Mouse (Mus musculus): ENCODE data around the gene Mrps21. TPM values are rescaled to one million over a fixed set of nuclear protein-coding genes. Genes with fewer than 3 reads are reported as not detected.

Gene Mrps21
- polyA plus RNA-seq, 1 experiment from 2014 or later, result 301 TPM

GRCm38 (mm10) chr3:95855502-95856089, 15.7 kb downstream of the Mrps21 start, which contains the start of gene Prpf3:
Prpf3 (minus strand) TSS chr3:95855885.
- DNase-seq (ENCODE audit: low spot score), result peak; percentile 95
- H3K4me2 ChIP-seq (replicated peaks; ENCODE audit: low read depth), result peak within 1 kb of the TSS; percentile 91
- peak; percentile 98 for ATAC-seq (ENCODE audit: low FRiP score, low TSS enrichment)
- H3K4me1 ChIP-seq (replicated peaks; ENCODE audit: control insufficient read depth, insufficient read depth), result no peaks in the 10 kb centered on the region
- peak within 1 kb of the TSS; percentile 87 for H3K4me3 ChIP-seq (ENCODE audit: low read depth, low read length)
- H3K36me3 ChIP-seq (ENCODE audit: control insufficient read depth, insufficient read depth, low read length), result peaks cover 7% of the 10 kb centered on the region; the same call in 1 of the 2 replicates
- no peaks in the 10 kb centered on the region for H3K27me3 ChIP-seq (ENCODE audit: control insufficient read depth, insufficient read depth, low read length)
- under 1% methylated on average over 50 of the region's 56 CpGs for WGBS
- H3K9ac ChIP-seq (ENCODE audit: low read length), result peak within 1 kb of the TSS; percentile 92
- TF ChIP-seq CTCF (IDR thresholded peaks at IDR 0.05; ENCODE audit: low read depth) (peak; percentile 20; the same call in 1 of the 2 replicates), EP300 (optimal IDR thresholded peaks at IDR 0.05) (no peak)
- peak within 1 kb of the TSS; percentile 70 for H3K27ac ChIP-seq (replicated peaks)
- H3K9me3 ChIP-seq (ENCODE audit: control insufficient read depth, low read length), result no peaks in the 10 kb centered on the region

GRCm38 (mm10) chr3:95851317-95851716, 20.0 kb downstream of the Mrps21 start:
- H3K4me2 ChIP-seq (replicated peaks; ENCODE audit: low read depth), result no peak overlapping the region
- H3K27ac ChIP-seq (replicated peaks), result no peak overlapping the region
- H3K9me3 ChIP-seq (ENCODE audit: control insufficient read depth, low read length), result no peaks in the 10 kb centered on the region
- no peak for DNase-seq (ENCODE audit: low spot score)
- H3K4me3 ChIP-seq (ENCODE audit: low read depth, low read length), result no peak overlapping the region
- H3K27me3 ChIP-seq (ENCODE audit: control insufficient read depth, insufficient read depth, low read length), result no peaks in the 10 kb centered on the region
- H3K4me1 ChIP-seq (replicated peaks; ENCODE audit: control insufficient read depth, insufficient read depth), result no peaks in the 10 kb centered on the region
- 93% methylated on average over 8 of the region's 8 CpGs for WGBS
- H3K36me3 ChIP-seq (ENCODE audit: control insufficient read depth, insufficient read depth, low read length), result peaks cover 18% of the 10 kb centered on the region
- ATAC-seq (ENCODE audit: low FRiP score, low TSS enrichment), result no peak
- no peak for TF ChIP-seq EP300 (optimal IDR thresholded peaks at IDR 0.05)
- no peak for TF ChIP-seq CTCF (IDR thresholded peaks at IDR 0.05; ENCODE audit: low read depth)
- H3K9ac ChIP-seq (ENCODE audit: low read length), result no peak overlapping the region

- no peaks in the 10 kb centered on the region for H3K4me1 ChIP-seq (replicated peaks; ENCODE audit: control insufficient read depth, insufficient read depth)
- ATAC-seq (ENCODE audit: low FRiP score, low TSS enrichment) (no peak), DNase-seq (ENCODE audit: low spot score) (no peak)
- H3K9ac ChIP-seq (ENCODE audit: low read length), result no peak overlapping the region
- no peak overlapping the region for H3K27ac ChIP-seq (replicated peaks)
- H3K27me3 ChIP-seq (ENCODE audit: control insufficient read depth, insufficient read depth, low read length), result no peaks in the 10 kb centered on the region
- H3K4me2 ChIP-seq (replicated peaks; ENCODE audit: low read depth), result no peak overlapping the region
- no peaks in the 10 kb centered on the region for H3K9me3 ChIP-seq (ENCODE audit: control insufficient read depth, low read length)
- peaks cover 22% of the 10 kb centered on the region for H3K36me3 ChIP-seq (ENCODE audit: control insufficient read depth, insufficient read depth, low read length)
- H3K4me3 ChIP-seq (ENCODE audit: low read depth, low read length), result no peak overlapping the region
- no peak for TF ChIP-seq CTCF (IDR thresholded peaks at IDR 0.05; ENCODE audit: low read depth)
- TF ChIP-seq EP300 (optimal IDR thresholded peaks at IDR 0.05), result no peak
- WGBS, result 83% methylated on average over 4 of the region's 4 CpGs
These were observed 20.7 kb downstream of the Mrps21 start for GRCm38 (mm10) chr3:95850611-95851010.

- no peak overlapping the region for H3K27ac ChIP-seq (replicated peaks)
- H3K36me3 ChIP-seq (ENCODE audit: control insufficient read depth, insufficient read depth, low read length), result peaks cover 25% of the 10 kb centered on the region
- 92% methylated on average over 3 of the region's 3 CpGs for WGBS
- no peaks in the 10 kb centered on the region for H3K9me3 ChIP-seq (ENCODE audit: control insufficient read depth, low read length)
- ATAC-seq (ENCODE audit: low FRiP score, low TSS enrichment) (no peak), DNase-seq (ENCODE audit: low spot score) (no peak)
- H3K4me1 ChIP-seq (replicated peaks; ENCODE audit: control insufficient read depth, insufficient read depth), result no peaks in the 10 kb centered on the region
- H3K27me3 ChIP-seq (ENCODE audit: control insufficient read depth, insufficient read depth, low read length), result no peaks in the 10 kb centered on the region
- H3K4me2 ChIP-seq (replicated peaks; ENCODE audit: low read depth), result no peak overlapping the region
- no peak overlapping the region for H3K4me3 ChIP-seq (ENCODE audit: low read depth, low read length)
- no peak overlapping the region for H3K9ac ChIP-seq (ENCODE audit: low read length)
- peak; percentile 25; the same call in 1 of the 2 replicates for TF ChIP-seq CTCF (IDR thresholded peaks at IDR 0.05; ENCODE audit: low read depth)
- TF ChIP-seq EP300 (optimal IDR thresholded peaks at IDR 0.05), result no peak
These were observed 28.7 kb downstream of the Mrps21 start for GRCm38 (mm10) chr3:95842503-95843214.

DNA sequence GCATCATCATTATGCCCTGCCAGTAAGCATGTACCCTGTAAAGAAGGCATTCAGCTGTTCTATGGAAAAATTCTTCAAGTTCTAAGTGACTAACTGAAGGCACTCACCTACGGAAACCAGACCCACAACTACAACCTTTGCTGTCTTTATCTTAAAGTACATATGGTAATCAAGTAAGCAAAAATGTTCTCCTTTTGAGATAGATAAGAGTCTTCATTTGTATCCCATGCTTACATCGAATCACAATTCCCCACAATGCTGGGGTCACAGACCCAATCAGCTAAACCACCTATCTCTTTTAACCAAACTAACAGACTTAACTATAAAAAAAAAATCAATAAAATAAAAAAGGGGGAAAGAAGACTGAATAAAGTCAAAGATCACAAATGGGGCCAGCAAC, 32.1 kb downstream of the Mrps21 start:
- Histone ChIP-seq H3K27me3 (ENCODE audit: control insufficient read depth, insufficient read depth, low read length) (no peaks in the 10 kb centered on the region), H3K9me3 (ENCODE audit: control insufficient read depth, low read length) (no peaks in the 10 kb centered on the region), H3K27ac (replicated peaks) (no peak overlapping the region), H3K4me1 (replicated peaks; ENCODE audit: control insufficient read depth, insufficient read depth) (no peaks in the 10 kb centered on the region), H3K4me2 (replicated peaks; ENCODE audit: low read depth) (no peak overlapping the region), H3K36me3 (ENCODE audit: control insufficient read depth, insufficient read depth, low read length) (peaks cover 25% of the 10 kb centered on the region), H3K4me3 (ENCODE audit: low read depth, low read length) (no peak overlapping the region), H3K9ac (ENCODE audit: low read length) (no peak overlapping the region)
- no peak for DNase-seq (ENCODE audit: low spot score)
- TF ChIP-seq CTCF (IDR thresholded peaks at IDR 0.05; ENCODE audit: low read depth), result no peak
- no peak for TF ChIP-seq EP300 (optimal IDR thresholded peaks at IDR 0.05)
- WGBS, result 76% methylated on average over 2 of the region's 2 CpGs
- ATAC-seq (ENCODE audit: low FRiP score, low TSS enrichment), result no peak

DNA sequence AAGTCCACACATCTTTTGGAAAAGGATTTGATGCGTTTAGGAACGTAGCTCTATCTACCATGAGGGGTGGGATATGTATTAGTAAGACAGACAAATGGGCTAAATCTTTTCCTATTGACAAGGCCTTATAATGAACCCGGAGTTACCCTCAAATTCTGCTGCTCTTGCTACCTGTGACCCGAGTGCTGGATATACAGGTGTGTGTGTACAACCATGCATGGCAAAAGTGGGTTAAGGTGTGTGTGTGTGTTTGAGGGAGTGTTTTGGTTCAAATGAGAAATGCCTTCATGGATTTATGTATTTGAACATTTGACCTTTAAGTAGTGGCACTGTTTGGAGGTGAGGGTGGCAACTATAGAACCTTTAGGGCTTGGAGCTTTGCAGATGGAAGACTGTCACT, 42.3 kb downstream of the Mrps21 start:
- TF ChIP-seq CTCF (IDR thresholded peaks at IDR 0.05; ENCODE audit: low read depth) (no peak), EP300 (optimal IDR thresholded peaks at IDR 0.05) (no peak)
- peaks cover 26% of the 10 kb centered on the region for H3K36me3 ChIP-seq (ENCODE audit: control insufficient read depth, insufficient read depth, low read length)
- 96% methylated on average over 4 of the region's 4 CpGs for WGBS

More for the DNA sequence above, 42.3 kb downstream of the Mrps21 start:
- Histone ChIP-seq H3K9me3 (ENCODE audit: control insufficient read depth, low read length) (no peaks in the 10 kb centered on the region), H3K4me3 (ENCODE audit: low read depth, low read length) (no peak overlapping the region), H3K4me1 (replicated peaks; ENCODE audit: control insufficient read depth, insufficient read depth) (no peaks in the 10 kb centered on the region), H3K27ac (replicated peaks) (no peak overlapping the region), H3K27me3 (ENCODE audit: control insufficient read depth, insufficient read depth, low read length) (no peaks in the 10 kb centered on the region), H3K4me2 (replicated peaks; ENCODE audit: low read depth) (no peak overlapping the region), H3K9ac (ENCODE audit: low read length) (no peak overlapping the region)
- ATAC-seq (ENCODE audit: low FRiP score, low TSS enrichment) (no peak), DNase-seq (ENCODE audit: low spot score) (no peak)

Data from stomach, postnatal 0 days (tissue).